Mouse (Mus musculus) brain, embryonic 14.5 days (tissue): ENCODE data around the gene Eef1a2. TPM values are rescaled to one million over a fixed set of nuclear protein-coding genes. Genes with fewer than 3 reads are reported as not detected.

ENCODE experiments used
- DNase-seq: peaks from one replicate; pipeline ENCODE4 v3.0.0-alpha.2; 2011; ENCODE audit warnings: low read depth
- CTCF ChIP-seq: fragments of 200-500 bp; IDR thresholded peaks from 2 replicates; pipeline ENCODE4 v1.5.1; 2012; ENCODE audit warnings: inconsistent platforms, mild to moderate bottlenecking, moderate library complexity, borderline replicate concordance; ENCODE audit not compliant: insufficient read depth, insufficient read length; ENCODE audit errors: extremely low read depth
- POLR2A ChIP-seq: fragments of 200-500 bp; IDR thresholded peaks from 2 replicates; pipeline ENCODE4 v1.6.1; 2012; ENCODE audit warnings: mild to moderate bottlenecking, inconsistent platforms, borderline replicate concordance; ENCODE audit not compliant: poor library complexity, insufficient read depth, insufficient read length, severe bottlenecking; ENCODE audit errors: extremely low read depth
- polyA plus RNA-seq: library from polyadenylated mRNA; depleted of rRNA; stranded (reverse); fragments of >200 nt; gene quantifications from 2 replicates; pipeline ENCODE4 v1.2.3, GENCODE M21; 2012; rRNA removed

Eef1a2 gene
- polyA plus RNA-seq, 1 experiment = 133 TPM

- DNase-seq = no peak
- TF ChIP-seq POLR2A (no peak), CTCF (no peak)
These were observed 30.9 kb downstream of the Eef1a2 start for GRCm38 (mm10) chr2:181125726-181126455.

GRCm38 (mm10) chr2:181122642-181123041 is 34.2 kb downstream of the Eef1a2 start:
- no peak for DNase-seq
- no peak for TF ChIP-seq POLR2A
- TF ChIP-seq CTCF = no peak

DNA sequence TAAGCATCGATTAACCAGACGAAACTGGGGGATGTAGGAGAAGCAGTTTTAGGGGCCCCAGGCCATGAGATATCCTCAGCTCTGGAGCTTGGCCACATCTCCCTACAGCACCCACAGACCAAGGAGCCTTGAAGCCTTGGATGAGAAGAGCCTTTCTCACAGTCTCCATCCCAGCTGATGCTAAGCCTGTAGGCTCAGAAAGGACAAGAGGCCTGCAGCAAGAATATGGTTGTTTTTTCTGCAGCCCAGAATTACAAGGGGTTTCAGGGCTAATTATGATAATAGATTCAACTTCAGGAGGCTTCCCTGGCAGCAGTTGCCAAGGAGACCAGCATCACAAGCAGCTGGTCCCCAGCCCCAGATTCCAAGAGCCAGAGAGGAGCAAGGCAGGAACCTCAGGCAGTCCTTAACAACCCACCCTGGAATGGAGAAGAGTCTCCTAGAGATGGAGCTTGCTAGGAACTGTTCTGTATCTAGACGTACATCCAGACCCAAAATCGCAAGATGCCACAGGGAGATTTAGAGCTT is 35.8 kb downstream of the Eef1a2 start:
- TF ChIP-seq CTCF (no peak), POLR2A (no peak)
- peak; percentile 95 for DNase-seq

GRCm38 (mm10) chr2:181119952-181120351 is 36.9 kb downstream of the Eef1a2 start:
- DNase-seq = no peak
- no peak for TF ChIP-seq CTCF
- no peak for TF ChIP-seq POLR2A

GRCm38 (mm10) chr2:181116436-181116835 is 40.4 kb downstream of the Eef1a2 start:
- TF ChIP-seq POLR2A (no peak), CTCF (no peak)
- DNase-seq = peak; percentile 74

DNA sequence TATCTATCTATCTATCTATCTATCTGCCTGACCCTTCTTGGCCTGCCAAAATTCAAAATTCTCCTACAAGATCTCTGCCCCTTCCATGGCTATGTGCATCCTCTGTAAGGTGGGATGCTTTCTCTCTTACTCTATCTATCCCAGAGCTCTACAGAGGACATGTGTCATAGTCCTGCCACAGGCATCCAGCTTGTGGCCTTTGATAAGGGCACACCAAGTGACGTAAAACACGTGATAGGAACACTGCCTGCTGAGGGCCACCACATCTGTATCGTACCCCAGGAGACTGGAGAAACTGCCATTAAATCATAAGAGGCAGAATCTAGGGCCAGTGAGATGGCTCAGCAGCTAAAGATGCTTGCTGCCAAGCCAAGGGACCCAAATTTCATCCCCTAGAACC is 41.4 kb downstream of the Eef1a2 start:
- TF ChIP-seq CTCF (no peak), POLR2A (no peak)
- DNase-seq = no peak

GRCm38 (mm10) chr2:181113762-181114361 is 43.0 kb downstream of the Eef1a2 start:
- DNase-seq = peak; percentile 41
- TF ChIP-seq CTCF (no peak), POLR2A (no peak)

DNA sequence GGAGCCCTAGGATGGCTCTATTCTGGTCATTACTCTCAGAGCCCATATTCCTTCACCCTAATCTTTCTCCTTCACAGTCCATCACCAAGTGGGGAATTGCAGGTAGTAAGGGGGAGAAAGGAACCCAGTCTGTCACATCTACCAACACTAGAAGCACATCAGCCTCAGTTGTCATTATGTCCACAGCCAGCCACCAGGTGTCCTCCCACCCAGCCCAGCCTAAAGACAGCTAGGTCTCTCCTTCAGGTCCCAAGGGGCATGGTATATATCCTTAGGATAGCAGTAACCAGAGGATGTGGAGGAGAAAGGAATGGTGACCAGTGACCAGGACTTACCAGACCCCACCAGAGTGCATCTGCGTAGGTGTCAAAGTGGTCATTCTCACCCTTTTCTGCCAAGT is 45.1 kb downstream of the Eef1a2 start:
- TF ChIP-seq POLR2A (no peak), CTCF (no peak)
- DNase-seq = no peak

- TF ChIP-seq CTCF (peak; percentile 16; the same call in 1 of the 2 replicates), POLR2A (no peak)
These were observed 52.7 kb downstream of the Eef1a2 start for GRCm38 (mm10) chr2:181104111-181104510.

GRCm38 (mm10) chr2:181102161-181102560 is 54.7 kb downstream of the Eef1a2 start:
- no peak for TF ChIP-seq POLR2A
- no peak for TF ChIP-seq CTCF
- DNase-seq = peak; percentile 47

More at GRCm38 (mm10) chr2:181104111-181104510, 52.7 kb downstream of the Eef1a2 start:
- DNase-seq = no peak

DNA sequence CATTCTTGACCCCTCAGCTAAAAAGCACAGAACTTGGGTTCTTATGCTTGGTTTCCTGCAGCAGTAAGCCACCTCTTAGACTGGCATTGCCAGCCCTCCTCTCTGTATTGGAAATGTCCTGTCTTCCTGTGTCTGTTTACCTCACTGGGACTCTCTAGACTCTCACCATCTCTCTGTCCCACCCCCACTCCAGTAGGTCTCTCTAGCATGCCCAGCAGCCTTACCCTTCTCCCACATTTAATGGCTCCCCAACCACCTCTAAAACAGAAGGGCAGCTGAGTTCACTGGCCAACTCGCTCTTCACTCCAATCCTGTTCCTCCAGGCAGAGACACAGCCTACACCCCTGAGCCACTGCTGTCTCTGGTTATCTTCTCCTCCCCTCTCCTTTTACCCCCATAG is 55.2 kb downstream of the Eef1a2 start:
- DNase-seq = no peak
- TF ChIP-seq POLR2A (no peak), CTCF (no peak)

- TF ChIP-seq CTCF (no peak), POLR2A (no peak)
- DNase-seq = no peak
These were observed 56.7 kb downstream of the Eef1a2 start for GRCm38 (mm10) chr2:181100087-181100486.

Other genes with a start within 250 kb of the Eef1a2 start
- gene Ythdf1, start 236.1 kb downstream of the Eef1a2 start, polyA plus RNA-seq = 67.0 and 68.5 TPM in 2 replicates
- 0.14 and 0.26 TPM in 2 replicates for gene Birc7, start 228.0 kb downstream of the Eef1a2 start, polyA plus RNA-seq
- gene Nkain4, start 202.3 kb downstream of the Eef1a2 start, polyA plus RNA-seq = 63.1 and 66.1 TPM in 2 replicates
- 104 and 109 TPM in 2 replicates for gene Arfgap1, start 189.8 kb downstream of the Eef1a2 start, polyA plus RNA-seq
- 0.98 and 1.2 TPM in 2 replicates for gene Col20a1, start 170.5 kb downstream of the Eef1a2 start, polyA plus RNA-seq
- gene Chrna4, start 113.5 kb downstream of the Eef1a2 start, polyA plus RNA-seq = 14.8 and 42.9 TPM in 2 replicates
- gene Kcnq2, start 21.7 kb downstream of the Eef1a2 start, polyA plus RNA-seq = 64.8 and 105 TPM in 2 replicates
- 252 and 381 TPM in 2 replicates for gene Ppdpf, start 30.2 kb upstream of the Eef1a2 start, polyA plus RNA-seq
- 0.04 and 0.05 TPM in 2 replicates for gene Ptk6, start 45.8 kb upstream of the Eef1a2 start, polyA plus RNA-seq
- 0.14 and 0.33 TPM in 2 replicates for gene Srms, start 56.2 kb upstream of the Eef1a2 start, polyA plus RNA-seq
- gene Fndc11, start 63.0 kb upstream of the Eef1a2 start, polyA plus RNA-seq = 0.11 and 0.14 TPM in 2 replicates
- 1.7 and 1.8 TPM in 2 replicates for gene Helz2, start 85.0 kb upstream of the Eef1a2 start, polyA plus RNA-seq
- gene Gmeb2, start 131.0 kb upstream of the Eef1a2 start, polyA plus RNA-seq = 34.6 and 43.3 TPM in 2 replicates
- 774 and 800 TPM in 2 replicates for gene Stmn3, start 157.5 kb upstream of the Eef1a2 start, polyA plus RNA-seq
- 88.7 and 133 TPM in 2 replicates for gene Rtel1, start 162.7 kb upstream of the Eef1a2 start, polyA plus RNA-seq
- 117 and 126 TPM in 2 replicates for gene Zgpat, start 207.9 kb upstream of the Eef1a2 start, polyA plus RNA-seq
- gene Arfrp1, start 208.4 kb upstream of the Eef1a2 start, polyA plus RNA-seq = 92.9 and 110 TPM in 2 replicates
- gene Lime1, start 223.1 kb upstream of the Eef1a2 start, polyA plus RNA-seq = 98.7 and 147 TPM in 2 replicates